Mouse (Mus musculus) right cerebral cortex, adult 2 months (tissue): ENCODE measurements around the gene Npas3.
A peak's percentile ranks its signal among the peaks of the same experiment; 100 is the strongest.

Experiments
- DNase-seq, 2 experiments: peaks; one replicate each; pipeline ENCODE4 v3.0.0; 2021 to 2022; ENCODE audit warnings: low spot score in 2 of 2

Gene Npas3

DNA sequence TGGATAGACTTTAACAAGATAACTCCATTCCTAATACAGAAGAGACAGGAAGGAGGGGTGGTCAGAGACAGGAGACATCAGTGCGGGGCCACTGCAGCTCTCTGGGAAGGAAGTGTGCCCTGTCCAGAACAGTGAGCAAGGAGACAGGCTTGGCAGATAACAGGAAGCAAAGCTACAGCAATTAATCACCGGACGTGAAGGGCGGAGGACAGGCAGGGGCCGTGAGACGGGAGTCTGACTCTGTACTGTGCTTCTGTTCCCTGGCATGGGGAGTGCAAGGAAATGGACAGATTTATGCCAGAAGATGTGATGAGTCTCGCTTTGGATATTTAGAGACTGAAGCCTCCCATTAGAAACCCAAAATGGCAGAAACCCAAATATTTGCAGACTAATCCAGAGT lies 47.3 kb downstream of the Npas3 start:
- no peak for DNase-seq

DNA sequence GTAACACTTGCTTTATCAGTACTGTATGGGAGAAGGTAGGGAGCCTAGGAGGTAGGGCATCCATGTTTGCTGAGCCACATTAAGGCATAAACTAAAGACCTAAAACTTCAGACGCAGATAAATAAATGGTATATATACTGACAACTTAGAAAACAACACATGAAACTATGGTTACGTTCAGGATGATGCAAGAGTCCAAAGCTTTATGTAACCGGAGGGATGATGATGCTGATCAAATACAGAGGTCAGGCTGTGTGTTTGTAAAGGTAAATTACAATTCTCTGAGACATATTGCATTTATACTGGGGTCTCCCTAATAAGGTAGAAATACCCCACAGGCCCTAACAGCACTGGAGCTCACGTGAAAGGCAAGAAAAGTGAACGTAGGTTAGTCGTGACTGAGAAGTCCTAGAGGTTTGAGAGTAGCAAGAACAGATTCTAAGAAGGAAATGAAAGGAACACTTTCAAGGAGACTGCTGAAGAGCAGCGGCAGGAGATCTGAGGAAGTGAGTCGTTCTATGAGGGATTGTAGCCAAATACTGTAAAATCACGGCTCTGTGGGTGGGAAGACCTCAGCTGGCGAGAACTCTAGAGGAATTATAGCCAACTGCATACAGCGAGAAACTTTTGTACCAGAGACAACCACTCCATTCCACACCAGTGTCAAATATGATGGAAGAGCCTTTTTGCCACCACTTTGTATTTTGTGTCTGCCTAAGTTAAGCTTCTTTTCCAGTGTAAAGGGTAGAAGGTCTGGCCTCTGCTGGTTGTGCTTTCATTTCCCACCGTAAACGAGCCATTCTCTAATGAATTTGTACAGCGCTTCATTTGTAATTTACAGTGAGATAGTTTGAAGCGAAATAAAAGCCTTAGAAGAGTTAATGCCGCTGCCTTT lies 49.7 kb downstream of the Npas3 start:
- peak; percentile 33 to 47 for DNase-seq

DNA sequence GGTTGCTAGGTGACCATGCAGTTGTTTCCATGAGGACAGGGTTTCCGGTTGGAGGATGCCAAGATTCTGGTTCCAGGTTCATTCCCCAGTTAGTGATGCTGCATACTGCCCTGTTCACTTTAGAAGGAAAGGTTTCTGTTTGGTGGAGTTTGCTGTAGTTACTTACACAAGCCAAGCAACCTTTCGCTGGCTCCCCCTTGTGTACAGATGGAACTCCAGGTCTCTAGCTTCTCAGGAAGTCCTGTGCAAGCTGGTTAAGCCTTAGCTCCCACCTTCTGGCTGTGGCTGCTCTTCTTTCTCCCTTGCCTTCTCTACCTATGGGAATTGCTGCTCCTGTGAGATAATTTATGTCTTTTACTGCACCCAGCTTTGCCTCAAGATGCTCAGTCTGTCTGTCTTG lies 52.5 kb downstream of the Npas3 start:
- DNase-seq, result peak; percentile 34 to 46

DNA sequence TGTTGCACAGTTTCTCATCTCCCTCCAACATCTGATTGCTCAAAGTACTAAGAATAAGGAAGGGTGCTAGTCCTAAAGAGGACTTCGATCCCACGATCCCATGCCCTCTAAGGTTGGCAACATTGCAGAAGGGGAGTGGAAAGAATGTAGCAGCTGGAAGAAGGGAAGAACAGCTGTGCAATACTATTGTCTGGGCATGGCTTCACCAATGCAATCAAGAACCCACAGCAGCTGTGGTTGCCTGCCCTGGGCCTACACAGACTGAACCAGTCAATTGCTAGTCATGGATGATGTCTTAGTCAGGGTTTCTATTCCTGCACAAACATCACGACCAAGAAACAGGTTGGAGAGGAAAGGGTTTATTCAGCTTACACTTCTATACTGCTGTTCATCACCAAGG lies 53.7 kb downstream of the Npas3 start:
- no peak for DNase-seq

DNA sequence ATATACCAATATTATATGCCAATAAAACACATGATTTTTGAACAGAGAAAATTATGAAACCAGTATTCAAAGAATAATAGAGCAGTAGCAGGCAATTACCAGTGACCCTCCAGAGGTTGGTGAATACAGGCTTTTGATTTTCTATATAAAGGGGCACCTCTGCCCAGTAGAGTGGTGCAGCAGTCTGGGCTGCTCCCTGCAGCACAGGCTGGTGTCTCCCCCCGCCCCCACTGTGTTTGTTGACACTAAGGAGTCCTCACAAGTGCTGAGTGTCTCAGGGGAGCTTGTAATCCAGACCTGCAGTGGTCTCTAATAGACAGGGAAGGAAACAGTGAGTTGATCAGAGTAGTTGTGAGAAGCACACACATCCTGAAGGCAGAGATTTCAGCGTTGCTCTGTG lies 68.2 kb downstream of the Npas3 start:
- no peak for DNase-seq

DNA sequence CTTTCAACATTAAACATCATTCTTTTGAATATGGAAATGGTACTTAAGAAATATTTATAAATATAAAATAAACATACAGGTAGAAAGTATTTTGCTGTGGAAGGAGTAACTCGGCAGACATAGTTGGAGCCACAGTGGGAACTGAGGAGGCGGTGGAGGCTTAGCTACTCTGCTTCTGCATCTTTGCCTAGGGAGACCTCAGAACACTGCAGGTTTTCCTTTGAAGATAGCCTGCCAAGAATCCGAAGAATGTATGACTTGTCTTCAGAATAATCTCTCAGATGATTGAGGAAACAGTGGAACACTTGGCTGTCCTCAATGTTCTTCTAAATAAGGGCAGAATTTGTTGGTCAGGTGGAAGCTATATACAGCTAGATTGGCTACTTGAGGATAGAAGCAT lies 69.3 kb downstream of the Npas3 start:
- no peak for DNase-seq

DNA sequence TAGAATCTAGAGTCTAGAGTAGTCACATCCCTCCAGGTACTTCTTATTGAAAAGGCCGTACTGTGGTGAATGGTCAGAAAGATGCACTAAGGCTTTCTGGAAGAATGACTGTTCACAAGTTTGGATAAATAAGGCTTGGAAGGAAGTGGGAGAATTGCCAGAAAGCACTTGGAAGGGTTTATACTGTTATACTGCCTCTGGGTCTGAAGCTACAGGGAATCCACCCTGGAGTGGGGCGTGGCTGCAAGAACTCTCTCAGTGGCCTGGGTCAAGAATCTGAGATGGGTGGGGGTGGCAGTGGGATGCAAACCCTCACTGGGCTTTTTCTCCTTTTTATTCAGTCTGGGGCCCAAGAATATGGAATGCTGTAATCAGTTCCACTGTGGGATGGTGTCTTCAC lies 72.0 kb downstream of the Npas3 start:
- DNase-seq, result no peak

DNA sequence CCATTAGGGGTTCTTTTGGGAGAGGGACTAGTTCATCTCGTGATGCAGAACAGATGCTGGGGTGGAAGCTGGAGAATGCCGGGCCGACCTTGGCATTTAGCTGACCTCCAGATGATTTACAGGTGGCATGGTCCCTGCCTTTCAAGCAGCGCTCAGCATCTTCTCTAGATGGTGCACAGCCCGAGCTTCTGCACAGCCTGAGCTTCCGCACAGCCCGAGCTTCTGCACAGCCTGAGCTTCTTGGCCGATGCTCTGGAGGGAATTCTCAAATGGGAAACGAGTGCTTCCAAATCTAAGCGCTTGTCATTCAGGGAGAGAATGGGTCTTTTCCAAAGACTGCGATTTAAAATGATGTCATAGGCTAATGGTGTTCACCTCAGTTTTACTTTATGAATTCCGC lies 72.5 kb downstream of the Npas3 start:
- DNase-seq, result no peak

DNA sequence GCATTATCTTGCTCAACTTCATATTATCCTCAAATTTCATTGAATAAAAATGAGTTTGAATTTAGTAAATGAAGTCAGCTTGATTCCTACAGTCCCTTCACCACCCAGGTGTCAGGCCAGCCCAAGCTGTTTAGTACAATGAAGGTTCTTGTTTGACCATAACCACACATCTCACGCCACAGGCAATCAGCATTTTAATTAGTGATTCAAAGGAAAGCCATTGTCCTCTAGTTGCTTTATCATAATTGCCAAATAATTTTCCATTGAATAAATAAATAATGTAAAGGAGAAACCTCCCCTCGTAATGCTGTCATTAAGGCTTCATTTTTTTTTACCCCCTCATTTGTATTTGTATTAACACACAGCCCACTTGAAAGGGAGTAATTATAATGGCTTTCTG lies 73.5 kb downstream of the Npas3 start:
- DNase-seq, result no peak

DNA sequence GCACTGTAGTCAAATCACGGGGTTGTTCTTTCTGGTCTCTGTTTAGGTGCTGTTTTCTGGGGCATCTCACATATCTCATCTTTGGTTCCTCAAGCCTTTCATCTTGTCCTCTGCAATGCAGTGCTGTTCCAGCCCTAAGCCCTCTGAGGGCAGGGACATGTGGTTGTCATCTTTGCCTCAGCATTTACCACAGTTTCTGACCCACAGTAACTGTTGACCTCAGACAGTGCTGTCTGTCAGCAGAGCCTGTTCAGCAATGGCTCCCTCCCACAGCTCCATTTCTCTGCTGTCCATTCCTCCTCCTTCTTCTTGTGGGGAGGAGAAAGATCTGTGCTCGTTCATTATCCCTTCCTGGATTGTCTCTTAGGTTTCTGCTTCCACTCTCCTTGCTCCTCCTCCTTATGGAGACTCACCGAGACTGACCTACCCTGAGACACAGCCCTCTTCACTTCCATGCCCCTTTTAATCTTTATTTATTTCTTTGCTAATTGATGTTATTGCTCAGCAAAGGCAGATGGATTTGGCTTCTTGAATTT lies 79.2 kb downstream of the Npas3 start:
- DNase-seq, result no peak

DNA sequence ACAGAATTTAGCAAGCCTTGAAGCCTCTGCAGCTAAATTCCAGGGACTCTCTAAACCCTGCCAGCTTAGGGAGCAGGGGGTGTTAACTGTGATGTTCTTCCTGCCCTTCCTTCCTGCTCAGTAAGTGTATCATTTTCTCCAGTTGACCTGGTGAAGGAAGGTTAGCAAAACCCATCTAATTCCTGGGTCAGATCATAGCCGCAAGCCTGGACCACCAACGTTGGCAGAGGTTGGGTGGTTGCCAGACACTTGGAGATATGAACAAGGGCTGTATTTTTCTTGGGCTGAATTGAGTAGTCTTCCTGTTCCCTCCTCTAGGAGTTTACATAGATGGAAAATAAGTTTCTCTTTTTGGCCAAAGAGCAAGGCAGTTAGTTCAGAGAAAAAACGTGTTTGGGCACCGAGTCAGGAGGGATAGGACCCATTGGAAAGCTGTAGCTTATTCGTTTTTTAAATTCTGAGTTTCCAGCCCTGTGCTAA lies 79.8 kb downstream of the Npas3 start:
- DNase-seq, result no peak

DNA sequence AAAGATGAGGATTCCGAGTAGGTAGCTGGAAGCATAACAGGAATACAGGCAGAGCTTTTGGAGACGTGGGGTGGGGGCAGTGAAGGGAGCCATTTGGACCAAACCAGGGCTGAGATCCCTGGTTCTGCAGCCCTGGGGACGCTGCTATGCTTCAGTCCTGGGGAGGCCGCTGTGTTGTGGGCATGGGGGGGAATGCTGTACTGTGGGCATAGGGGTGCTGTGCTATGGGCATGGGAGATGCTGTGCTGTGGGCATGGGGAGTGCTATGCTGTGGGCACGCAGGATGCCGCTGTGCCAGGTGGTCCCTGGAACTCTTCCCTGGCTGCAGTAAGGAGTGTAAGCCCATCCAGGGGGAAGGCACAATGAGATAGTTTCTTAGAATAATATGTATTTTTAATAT lies 81.7 kb downstream of the Npas3 start:
- DNase-seq, result no peak

DNA sequence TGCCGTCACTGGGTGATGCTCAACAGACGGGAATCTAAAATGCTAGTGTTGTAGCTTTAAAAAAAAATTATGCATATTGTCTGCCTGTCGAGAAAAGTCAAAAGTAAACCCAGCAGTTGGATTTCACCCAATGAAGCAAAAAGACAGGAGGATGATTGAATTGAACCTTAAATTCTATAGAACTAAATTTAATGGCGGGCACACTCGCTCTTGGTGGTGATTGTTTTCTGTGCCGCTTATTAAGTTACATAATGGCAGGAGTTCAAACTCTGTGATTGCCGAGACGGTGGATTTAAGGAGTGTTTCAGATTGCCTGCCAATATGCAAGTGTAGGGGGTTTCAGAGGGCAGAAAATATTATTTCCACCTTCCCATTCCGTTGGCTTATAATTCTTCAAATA lies 82.9 kb downstream of the Npas3 start:
- no peak for DNase-seq

DNA sequence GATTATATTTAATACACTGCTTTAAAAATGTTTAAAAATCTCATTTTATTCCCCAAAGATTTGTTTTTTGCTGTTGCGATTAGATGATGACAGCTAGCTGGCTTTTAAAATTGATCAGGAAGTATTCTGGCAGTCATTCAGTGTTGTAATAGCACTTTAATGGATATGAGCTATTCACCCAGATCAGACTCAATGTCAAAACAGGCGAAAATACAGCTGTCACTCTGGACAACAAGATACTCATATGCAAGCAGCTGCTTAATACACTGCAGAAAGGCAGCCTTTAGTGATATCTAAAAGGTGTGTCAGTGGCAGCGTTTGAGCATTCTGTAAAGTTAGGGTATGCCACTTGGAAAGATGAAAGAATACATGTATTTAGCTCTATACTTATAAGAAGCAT lies 83.3 kb downstream of the Npas3 start:
- DNase-seq, result no peak

DNA sequence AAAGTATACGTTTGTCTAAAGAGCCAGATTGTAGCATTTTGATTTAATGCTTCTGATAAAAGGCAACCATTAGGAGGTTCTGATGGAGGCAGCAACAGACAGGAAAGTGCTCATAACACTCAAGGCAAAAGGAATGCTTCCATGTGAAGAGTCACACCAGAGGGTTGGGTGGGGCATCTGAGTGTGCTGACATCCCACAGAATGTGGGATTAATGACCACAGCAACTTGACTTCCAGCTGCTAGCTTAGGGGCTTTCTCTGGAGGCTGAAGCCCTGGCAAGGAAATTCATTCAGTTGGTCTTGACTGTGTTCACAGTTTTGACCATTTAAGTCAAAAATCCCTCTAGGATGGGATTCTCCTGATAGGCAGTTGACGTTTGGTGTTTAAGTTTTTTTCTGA lies 84.8 kb downstream of the Npas3 start:
- DNase-seq, result no peak

DNA sequence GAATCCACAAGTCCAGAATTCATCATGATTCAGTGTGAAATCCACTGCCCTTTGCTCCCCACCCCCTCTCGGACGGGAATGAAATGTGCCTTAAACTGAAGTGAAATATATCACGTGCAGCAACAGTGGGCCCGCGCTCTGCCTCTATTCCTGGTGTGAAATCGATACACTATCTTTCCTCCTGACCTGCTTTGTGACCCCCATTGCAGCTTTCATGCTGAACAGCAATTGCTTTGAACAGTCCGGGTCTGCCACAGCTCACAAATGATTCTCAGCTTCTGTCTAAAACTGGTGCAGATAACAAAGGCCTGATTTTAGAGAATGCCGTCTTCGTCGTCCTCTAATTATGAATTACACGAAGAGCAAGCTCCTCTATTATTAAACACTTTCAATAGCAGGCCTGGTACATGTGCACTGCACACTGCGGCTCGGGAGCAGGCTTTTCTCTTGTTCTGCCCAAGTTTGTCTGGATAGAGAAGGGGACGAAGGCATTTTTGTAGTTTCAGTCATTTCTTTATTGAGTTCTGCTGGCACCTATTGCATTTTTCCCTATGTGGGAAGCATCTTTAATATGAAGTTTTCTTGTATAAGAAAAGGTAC lies 90.0 kb downstream of the Npas3 start:
- DNase-seq, result peak in 1 of 2 experiments; percentile 21

DNA sequence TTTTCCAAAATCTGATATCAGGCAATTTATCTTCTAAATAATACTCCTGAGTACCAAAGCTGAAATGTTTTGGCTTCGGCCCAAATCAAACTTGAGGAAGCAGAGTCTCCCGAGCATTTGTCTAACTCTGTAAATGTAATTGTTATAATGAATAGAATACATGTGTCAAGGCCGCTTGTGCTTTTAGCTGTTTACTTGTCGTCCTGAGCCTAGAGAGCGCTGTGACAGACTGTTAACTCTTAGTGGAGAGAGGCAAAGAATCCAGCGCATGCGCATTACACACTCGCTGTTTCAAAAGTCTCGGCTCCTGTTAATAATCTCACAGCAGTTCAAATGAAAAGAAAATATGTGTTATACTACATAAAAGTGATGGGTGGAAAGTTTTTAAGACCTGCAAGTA lies 94.3 kb downstream of the Npas3 start:
- no peak for DNase-seq

DNA sequence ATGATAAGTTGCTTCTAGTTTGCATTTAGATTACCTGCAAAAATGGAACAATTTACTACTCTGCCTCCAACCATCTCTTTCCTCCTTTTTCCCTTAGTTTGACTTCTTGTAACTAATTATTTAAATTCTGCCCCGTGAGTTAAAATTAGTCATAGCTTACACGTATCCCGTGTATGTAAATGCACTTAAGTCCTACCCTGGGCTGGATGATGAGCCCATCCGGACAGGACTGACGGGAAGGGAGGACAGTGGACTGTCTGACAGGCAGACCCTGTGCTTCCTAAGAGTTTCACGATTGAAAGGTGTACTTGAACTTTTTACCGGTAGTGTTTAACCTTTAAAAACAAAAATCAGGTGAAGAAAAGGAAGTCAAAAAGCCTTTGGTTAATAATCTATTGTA lies 103.4 kb downstream of the Npas3 start:
- DNase-seq, result no peak

DNA sequence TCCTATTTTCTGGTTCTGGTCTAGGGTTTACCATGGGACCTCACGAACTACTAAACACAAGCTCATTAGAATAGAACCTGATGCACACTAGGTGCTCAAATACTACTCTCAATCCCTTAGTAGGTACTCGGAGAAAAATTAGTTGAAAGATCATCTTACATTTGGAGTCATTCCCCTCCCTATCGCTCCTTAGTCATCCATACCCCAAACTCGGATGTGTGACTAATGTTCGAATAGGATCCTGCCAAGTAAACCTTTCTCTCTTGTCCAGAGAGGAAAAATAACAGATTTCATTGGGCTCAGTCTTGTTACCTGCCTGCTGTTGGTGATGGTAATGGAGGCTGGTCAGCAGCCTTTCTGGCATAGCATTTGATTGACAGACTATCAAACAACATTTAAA lies 117.3 kb downstream of the Npas3 start:
- no peak for DNase-seq

DNA sequence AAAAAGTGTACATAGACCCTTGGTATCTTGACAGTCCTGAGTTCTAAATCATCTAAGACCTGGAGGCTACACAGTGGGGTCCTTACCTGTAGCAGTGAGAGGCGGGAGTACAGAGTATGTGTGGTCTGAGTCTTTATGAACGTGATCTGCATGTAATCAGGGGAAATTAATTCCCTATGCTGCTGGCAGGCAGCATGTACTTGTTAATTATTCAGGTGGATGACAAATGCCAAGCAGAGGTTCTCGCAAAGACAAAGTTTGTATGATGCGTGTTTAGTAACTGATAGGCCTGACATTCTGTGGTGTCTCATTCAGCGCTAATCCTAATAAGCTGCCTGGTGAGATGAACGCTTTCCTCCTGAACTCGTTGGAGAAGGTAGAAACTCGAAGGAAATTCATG lies 136.4 kb downstream of the Npas3 start:
- DNase-seq, result no peak

DNA sequence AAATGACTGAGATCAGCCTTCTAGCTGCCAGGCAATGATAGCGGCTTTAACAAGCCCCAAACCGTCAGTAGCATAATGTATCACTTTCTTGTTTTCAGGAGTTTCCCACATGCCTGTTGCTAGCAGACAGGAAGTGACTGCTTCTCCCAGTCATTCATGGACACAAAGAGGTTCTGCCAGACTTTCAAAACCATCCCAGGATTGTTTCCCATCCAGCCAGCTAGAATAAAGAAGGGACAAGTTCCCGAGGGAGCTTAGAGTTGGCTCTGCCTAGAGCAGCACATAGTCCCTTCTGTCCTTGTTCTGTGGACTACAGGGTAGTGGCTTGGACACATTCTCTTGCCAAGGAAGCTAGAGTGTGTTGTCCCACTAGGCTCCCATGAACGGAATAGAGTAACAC lies 157.4 kb downstream of the Npas3 start:
- DNase-seq, result no peak

DNA sequence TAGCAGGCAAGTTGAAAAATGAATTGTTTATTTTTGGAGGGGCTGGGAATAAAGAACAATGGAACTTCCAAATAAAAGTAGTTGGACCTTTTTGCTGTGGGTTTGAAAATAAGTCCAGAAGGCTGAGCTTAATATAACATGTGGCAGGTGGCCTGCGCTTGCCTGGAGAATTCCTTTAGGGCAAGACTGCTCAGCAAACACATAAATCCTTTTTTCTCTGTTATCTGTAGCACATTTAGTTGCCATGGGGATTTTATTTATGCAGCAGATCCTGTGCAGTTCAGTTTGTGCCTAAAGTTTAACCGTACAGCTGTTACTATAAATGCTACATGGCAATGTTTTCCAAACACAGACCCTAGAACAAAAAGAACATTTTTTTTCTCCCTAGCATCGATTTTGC lies 159.3 kb downstream of the Npas3 start:
- DNase-seq, result peak; percentile 41 to 45

DNA sequence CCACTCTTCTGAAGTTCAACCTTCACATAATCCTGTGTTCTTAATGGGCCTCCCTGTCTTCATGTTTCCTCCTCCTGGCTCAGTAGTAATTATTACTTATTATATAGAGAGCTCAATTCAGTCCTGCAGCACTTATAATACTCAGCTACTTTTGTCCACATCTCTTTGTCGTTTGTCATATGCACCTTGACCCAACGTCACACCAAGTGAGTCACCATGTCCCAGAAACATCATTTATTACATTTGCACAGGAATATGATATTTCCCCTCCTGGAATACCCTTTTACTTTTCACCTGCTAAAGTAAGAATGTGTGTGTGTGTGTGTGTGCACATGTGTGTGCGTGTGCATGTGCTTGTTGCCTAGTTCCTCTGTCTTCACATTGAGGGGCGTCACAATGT lies 161.2 kb downstream of the Npas3 start:
- DNase-seq, result no peak
